Mouse (Mus musculus) spleen, postnatal 10 days (tissue): ENCODE data around the gene Dtnb.

Experiments
- DNase-seq, 2 experiments: peaks; one replicate each; pipeline ENCODE4 v3.0.0; 2021 to 2022; ENCODE audit warnings: low spot score in 2 of 2

Gene Dtnb

GRCm38 (mm10) chr12:3572581-3573397, 608 bp downstream of the Dtnb start:
- DNase-seq: peak; percentile 61 to 75

GRCm38 (mm10) chr12:3573410-3573809, 1.2 kb downstream of the Dtnb start:
- DNase-seq: no peak

GRCm38 (mm10) chr12:3574670-3575069, 2.5 kb downstream of the Dtnb start:
- DNase-seq: peak in 1 of 2 experiments; percentile 37

- no peak for DNase-seq
These were observed 7.9 kb downstream of the Dtnb start for GRCm38 (mm10) chr12:3579958-3580530.

GRCm38 (mm10) chr12:3582604-3583003, 10.4 kb downstream of the Dtnb start:
- no peak for DNase-seq

GRCm38 (mm10) chr12:3585525-3585924, 13.3 kb downstream of the Dtnb start:
- DNase-seq: no peak

- no peak for DNase-seq
These were observed 14.8 kb downstream of the Dtnb start for GRCm38 (mm10) chr12:3587010-3587409.

GRCm38 (mm10) chr12:3590039-3590438, 17.9 kb downstream of the Dtnb start:
- no peak for DNase-seq

- no peak for DNase-seq
These were observed 19.4 kb downstream of the Dtnb start for GRCm38 (mm10) chr12:3591595-3591994.

GRCm38 (mm10) chr12:3602786-3603185, 30.6 kb downstream of the Dtnb start:
- DNase-seq: no peak

- DNase-seq: no peak
These were observed 34.0 kb downstream of the Dtnb start for GRCm38 (mm10) chr12:3606202-3606601.

GRCm38 (mm10) chr12:3609747-3610146, 37.6 kb downstream of the Dtnb start:
- peak in 1 of 2 experiments; percentile 38 for DNase-seq

GRCm38 (mm10) chr12:3611871-3612270, 39.7 kb downstream of the Dtnb start:
- no peak for DNase-seq

- no peak for DNase-seq
These were observed 42.9 kb downstream of the Dtnb start for GRCm38 (mm10) chr12:3615041-3615440.

- peak; percentile 24 to 35 for DNase-seq
These were observed 46.2 kb downstream of the Dtnb start for GRCm38 (mm10) chr12:3618144-3619020.

GRCm38 (mm10) chr12:3619021-3619367, 46.8 kb downstream of the Dtnb start:
- no peak for DNase-seq

- DNase-seq: no peak
These were observed 54.7 kb downstream of the Dtnb start for GRCm38 (mm10) chr12:3626880-3627279.

- DNase-seq: peak in 1 of 2 experiments; percentile 35
These were observed 69.8 kb downstream of the Dtnb start for GRCm38 (mm10) chr12:3641931-3642330.

GRCm38 (mm10) chr12:3656799-3657198, 84.6 kb downstream of the Dtnb start:
- DNase-seq: no peak

- DNase-seq: no peak
These were observed 85.1 kb downstream of the Dtnb start for GRCm38 (mm10) chr12:3657234-3657633.

GRCm38 (mm10) chr12:3657786-3658185, 85.6 kb downstream of the Dtnb start:
- no peak for DNase-seq

GRCm38 (mm10) chr12:3659554-3660311, 87.6 kb downstream of the Dtnb start:
- DNase-seq: no peak
